Mouse (Mus musculus) embryonic fibroblast, embryonic 13.5 days (primary cell): Measurements from ENCODE around the gene Hyal6.

Experiments used
- CTCF ChIP-seq: IDR thresholded peaks from 2 replicates; pipeline ENCODE4 v1.5.1; 2011; ENCODE audit warnings: mild to moderate bottlenecking, control low read depth, low read length, moderate library complexity, borderline replicate concordance; ENCODE audit not compliant: insufficient read depth
- POLR2A ChIP-seq: IDR thresholded peaks from 2 replicates; pipeline ENCODE4 v1.6.1; 2011; ENCODE audit warnings: low read depth, mild to moderate bottlenecking, control low read depth, low read length, moderate library complexity

DNA sequence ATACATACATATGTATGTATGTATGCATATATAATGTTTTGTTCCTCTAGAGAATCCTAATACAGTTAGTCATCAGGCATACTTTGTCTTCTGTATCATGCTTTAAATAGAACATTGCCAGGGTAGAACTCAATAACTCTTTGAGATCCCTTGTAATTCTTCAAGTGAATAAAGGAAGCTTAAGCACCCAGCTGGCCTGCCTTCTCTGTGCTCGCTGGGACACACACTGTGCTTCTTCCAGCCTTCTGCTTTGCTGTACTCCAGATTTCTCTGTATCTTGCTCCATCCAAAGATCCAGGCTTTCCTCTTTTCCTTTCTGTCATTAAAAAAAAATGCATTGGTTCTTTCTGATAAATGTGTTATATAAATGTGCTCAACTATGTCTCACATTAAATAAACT lies 45.2 kb upstream of the Hyal6 start:
- TF ChIP-seq CTCF: no peak
- TF ChIP-seq POLR2A: no peak
